Mouse (Mus musculus) heart, adult 18-20 months (tissue): ENCODE results near the gene Ebf1. TPM values are rescaled to one million over a fixed set of nuclear protein-coding genes. Genes with fewer than 3 reads are reported as not detected.

ENCODE experiments used
- DNase-seq, 2 experiments: peaks; one replicate each; pipeline ENCODE4 v3.0.0; 2021 to 2022; ENCODE audit warnings: mixed read lengths in 1 of 2
- total RNA-seq, 2 experiments: library from RNA; stranded (reverse); gene quantifications; 2 replicates each; pipeline ENCODE4 v1.2.3; 2021

Gene Ebf1
- total RNA-seq, 2 experiments from 2014 or later, result 9.9 to 12.9 TPM

DNA sequence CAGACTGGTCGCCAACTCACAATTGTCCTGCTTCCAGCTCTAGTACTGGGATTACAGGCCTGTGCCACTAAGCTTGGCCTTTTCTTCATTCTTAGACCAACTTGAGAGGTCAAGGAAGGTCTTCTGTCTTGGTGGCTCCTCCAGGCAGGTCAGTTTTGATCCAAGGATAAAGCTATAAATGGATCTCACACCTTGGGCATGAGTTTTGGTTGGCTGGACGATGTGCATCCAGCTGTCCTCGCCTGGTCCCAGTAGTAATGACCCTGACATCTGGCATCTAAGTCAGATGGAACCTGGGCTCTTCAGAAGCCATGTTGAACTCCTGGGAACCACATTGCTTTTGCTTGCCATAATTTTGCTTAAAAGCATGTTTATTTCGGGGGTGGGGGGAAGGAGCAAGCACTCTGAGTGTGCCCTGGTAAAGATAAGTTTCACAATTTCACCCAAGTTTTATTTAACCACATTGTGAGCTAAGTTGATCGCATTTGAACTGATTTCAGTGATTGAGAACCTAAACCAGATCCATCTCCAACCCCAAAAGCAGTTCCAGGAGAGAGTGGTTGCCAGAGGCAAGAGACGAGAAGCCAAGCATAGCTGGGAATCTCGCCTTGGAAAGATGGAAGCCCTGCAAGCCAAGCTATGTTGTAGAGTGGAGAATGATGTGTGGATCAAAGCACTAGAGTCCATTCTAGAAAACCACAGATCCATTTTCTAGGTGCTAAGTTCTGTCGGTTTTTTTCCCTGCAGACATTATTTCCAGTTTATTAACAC lies 85.8 kb downstream of the Ebf1 start:
- peak; percentile 40 to 51 for DNase-seq

DNA sequence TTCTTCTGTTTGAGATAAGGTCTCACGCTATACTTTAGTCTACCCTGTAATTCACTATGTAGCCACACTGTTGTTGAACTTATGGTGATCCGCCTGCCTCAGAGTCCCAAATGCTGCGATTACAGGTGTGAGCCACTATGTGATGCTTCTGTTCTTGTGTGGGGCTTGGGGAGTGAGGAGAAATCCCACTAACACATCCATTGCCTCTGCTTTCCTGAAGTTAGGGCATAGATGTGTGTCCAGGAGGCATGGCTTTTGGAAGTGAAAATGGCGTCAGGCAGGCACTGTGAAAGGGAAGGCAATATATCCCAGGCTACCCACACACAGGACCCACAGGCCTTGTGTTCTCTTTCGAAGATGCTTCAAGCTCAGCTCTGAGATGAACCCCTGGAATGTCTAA lies 86.8 kb downstream of the Ebf1 start:
- DNase-seq, result no peak

DNA sequence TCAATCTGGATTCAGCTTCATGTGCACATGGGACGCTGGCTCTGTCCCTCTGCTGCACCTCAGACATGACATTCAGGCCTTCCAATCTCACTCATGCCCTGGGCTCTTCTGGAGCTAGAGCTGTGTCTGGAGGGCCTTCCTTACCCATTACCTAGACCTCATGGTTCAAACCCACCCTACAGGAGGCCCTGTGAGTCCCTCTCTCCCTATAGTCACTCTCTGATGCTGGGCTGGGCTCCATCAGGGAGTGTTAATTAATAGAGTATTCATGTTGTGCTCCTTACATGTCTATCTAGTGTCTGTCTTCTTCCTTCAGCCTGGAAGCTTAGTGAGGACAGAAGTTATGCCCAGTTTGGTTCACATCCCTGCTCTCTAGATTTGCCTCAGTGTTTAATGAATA lies 88.7 kb downstream of the Ebf1 start:
- no peak for DNase-seq

DNA sequence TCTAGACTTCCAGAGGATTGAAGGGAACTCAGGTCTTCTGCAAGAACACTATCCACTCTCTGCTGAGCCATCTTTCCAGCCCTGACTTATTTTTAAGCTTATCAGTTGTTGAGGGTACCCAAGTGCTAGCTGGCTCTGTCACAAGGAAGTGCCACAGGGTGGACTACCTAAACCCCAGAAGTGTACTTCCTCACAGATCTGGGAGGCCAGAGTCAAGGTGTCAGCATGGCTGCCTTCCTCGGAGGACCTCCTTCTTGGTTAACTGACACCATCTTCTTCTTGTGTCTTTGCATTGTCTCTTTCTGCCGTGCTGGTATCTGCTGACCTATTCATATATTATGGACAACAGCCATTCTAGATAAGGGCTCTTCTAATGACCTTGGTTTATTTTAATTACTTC lies 89.3 kb downstream of the Ebf1 start:
- DNase-seq, result no peak

DNA sequence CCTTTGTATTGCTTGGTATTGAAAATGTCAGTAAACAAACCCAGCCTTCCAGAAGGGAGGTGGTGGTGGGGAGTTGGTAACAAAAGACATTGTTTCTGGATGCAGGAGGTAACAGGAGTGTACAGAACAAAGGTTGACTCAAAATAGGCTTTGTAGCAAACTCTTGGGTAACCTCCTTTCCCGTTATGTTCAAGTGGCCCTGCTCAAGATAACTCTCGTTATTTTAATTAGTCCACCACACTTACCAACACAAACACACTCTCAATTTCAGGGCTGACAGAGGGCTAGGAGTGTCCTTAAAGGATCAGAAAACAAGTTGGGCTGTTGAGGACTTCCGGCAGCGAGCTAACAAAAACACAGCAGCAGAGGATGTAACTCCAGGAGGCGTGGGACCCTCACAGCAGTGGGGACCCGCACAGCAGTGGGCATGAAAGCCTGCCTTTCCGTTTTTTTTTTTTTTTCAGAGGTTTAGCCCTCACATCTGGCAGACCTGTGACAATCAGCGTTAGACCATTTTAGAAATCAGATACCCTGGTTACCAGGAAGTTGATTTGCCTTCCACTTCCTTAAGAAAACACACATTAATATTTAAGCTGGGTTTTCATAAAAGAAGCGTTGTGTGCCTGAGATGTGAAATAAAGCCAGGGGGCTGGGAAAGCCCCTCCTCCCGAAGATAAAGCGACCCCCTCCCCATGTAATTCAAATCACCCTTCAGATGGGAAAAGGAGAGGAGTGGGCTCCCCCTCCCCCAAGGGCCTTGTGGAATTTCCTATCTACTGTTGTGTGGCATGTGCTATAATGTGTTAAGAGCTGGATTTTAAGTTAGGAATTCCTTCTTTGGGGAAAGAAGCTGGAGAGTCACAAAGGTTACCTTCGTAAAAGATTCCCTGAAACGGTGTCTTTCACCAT lies 90.5 kb downstream of the Ebf1 start:
- DNase-seq, result no peak

DNA sequence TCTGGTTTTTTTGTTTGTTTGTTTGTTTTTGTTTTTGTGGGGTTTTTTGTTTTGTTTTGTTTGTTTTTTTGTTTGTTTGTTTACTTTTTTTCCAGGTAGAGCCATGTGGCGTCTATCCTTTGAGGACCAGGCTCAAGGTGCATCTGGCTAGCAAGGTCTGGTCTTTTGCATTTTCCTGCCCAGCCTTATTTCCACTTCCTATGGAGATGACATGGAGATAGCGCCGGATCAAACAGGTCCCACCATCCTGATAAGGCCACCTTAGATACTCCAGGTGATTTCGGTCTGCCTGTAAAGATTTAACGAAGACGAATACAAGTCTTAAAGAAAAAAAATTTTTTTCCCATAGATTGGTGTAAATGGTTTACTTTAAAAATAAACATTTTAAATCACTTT lies 91.2 kb downstream of the Ebf1 start:
- DNase-seq, result no peak

DNA sequence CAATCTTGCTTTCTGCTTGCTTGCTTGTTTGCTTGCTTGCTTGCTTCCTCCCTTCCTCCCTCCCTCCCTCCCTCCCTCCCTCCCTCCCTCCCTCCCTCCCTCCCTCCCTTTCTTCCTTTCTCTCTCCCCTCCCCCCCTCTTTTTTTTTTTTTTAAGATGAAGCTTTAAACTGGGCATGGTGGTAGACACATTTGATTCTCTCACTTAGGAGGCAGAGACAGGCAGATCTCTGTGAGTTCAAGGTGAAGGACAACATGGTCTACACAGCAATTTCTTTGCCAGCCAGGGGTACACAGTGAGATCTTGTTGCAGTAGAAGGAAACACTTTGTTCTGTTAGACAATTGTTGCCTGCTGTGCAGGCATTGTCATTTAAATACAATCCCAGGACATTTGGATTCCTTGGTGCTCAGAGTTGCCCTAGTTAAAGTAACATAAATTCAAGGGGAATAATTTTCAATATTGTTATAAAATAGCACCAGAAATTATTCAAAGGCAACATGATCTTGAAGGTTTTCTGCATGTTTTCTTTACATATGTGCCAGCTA lies 92.0 kb downstream of the Ebf1 start:
- DNase-seq, result no peak

DNA sequence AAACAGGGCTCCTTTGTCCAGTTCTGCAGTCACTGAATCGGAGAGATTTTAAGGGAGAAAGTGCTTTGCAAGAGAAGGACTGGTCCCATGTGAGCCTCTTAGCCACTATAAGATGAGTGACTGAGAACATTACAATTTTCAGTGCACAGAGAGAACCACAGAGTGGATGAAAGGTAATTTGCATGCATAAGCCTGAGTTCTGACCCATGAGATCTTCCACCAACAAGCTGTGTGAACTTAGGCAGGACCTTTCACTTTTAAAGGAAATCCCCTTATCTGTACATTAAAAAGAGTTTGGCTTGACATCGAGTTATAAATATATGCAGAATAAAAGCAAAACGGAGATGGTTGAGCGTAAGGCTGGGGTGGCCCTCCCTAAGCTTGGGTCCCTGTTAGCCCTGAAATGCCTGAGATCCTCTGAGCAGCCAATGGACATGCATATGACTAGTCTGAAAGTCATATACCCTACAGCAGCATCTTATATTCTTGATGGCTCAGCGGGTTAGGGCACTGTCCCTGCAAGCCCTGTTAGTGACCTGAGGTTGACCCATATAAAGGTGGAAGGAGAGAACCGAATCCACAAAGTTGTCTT lies 92.8 kb downstream of the Ebf1 start:
- no peak for DNase-seq

DNA sequence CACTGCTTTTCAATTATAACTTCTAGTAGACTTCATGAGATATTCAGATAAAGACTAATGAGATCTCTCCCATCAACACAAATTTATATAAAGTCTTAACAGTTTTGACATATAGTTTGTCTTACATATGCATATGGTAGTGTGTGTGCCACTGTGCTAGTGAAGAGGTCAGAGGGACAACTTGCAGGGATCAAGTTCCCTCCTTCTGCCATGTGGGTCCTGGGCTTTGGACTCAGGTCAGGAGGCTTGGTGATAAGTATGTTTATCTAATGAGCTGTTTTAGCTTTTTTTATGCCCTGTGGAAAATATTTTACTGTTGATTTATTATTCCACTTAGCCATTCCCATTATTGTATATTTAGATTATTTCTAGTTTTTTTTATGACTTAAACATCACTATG lies 93.7 kb downstream of the Ebf1 start:
- no peak for DNase-seq

DNA sequence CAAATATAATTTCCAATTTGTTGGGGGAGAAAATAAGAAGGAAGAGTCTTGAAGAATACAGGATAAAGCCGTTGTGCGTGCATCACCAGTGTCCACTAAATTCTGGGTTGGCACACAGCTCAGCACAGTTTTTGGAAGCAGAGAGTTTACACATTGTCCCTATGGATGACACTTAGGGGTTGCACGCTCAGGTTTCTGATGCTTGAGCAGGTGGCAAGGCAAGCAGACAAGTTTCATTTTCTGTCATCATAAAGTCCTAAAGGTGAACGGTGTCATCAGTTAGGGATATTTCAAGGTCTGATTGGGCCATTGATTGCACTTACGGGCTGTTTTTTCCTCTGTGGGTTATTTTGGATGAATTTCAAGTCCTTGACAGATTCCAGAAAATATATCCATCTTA lies 97.1 kb downstream of the Ebf1 start:
- no peak for DNase-seq

DNA sequence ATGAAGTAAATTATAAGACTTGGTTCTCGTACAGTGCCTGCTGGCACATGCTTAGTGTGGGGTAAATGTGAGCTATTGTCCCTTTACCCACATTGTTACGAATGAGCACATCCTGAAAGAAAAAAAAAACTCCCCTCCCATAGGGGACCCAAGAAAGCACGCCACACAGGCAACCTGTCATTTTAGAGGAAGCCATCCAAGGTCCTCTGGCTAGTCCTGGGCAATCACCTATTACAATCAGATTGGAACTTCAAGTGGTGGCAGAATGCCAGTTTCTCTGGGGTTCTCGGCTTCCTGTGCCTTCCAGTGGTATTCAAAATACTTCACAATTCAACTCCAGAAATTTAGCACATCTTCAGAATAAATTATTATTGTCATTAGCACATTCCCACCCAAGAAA lies 98.7 kb downstream of the Ebf1 start:
- peak in 1 of 2 experiments; percentile 20 for DNase-seq

DNA sequence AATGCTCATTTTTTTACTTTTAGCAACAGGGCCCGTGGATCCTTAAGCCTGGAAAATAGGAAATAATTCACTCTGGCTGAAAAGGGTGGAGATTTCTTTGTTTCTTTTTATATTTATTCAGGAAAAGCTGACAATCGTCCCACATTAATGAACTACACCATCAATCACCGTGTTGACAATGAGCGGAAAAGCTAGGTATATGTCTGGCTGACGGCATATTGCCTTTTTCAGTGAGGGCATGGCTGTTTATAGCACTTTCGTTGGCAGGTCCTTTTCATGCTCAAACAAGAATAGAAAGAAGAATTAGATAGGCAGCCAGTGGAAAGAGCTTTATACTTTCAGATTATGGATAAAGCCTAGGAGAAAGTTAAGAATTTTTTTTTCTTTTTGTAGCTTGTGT lies 99.8 kb downstream of the Ebf1 start:
- peak in 1 of 2 experiments; percentile 19 for DNase-seq

DNA sequence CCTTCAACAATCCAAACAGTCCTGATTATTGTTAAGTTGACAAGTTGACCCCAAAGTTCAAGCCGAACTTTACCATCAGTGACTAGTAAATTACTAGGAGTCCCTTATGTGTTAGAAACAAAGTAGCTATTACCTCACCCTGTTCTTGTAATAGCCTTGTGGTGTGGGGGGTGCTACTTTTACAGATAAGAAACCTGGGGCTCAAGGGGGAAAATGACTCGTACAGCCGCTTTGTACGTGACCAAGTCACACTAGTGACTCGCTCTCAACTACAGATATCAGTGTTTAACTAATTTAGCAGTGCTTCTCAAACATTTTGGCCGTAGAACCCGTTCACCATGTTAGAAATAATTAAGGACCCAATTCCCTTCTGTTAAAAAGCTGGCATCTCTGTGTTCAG lies 100.5 kb downstream of the Ebf1 start:
- no peak for DNase-seq

DNA sequence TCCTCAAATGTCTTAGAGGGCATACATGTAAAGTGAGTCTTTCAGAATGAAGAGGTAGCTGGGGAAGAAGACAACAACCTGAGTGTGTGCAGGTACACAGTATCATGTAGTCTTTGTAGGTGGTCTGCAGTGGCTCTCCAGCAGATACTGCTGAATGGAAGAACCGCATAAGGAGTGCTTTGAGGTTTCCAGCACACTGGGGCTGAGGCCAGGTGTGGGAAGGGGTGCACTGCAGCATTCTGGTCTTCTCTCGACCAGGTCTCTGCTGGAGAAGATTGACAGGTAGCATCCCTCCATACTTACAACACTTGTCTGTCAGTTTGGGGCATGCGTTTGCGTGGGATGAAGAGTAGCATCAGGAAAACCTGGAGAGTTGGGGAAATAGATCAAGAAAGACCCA lies 104.9 kb downstream of the Ebf1 start:
- DNase-seq, result no peak

DNA sequence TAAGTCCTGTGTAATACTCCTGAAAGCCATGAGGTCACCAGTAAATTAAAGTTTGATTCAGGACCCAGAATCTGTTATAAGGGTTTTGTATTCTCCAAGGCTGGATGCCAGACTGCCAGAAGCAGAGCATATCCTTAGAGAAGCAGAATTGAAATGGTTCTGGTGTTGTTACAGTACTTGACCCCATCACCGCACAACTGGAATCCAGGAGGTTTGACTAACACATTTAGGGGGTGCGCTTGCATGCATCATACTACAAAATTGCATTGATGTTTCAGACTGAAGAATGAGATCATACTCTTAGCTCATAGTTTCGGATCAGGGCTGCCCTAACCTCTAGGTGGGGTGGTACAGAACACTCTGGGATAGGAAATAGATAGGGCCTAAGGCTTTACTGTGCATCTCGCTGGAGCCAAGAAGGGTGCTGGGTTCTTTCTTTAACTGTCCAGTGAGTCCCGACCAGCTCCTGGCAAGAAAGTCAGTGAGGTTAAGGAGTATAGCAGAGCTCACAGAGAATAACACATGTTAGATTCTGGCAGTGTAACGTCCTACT lies 106.9 kb downstream of the Ebf1 start:
- peak in 1 of 2 experiments; percentile 16 for DNase-seq

DNA sequence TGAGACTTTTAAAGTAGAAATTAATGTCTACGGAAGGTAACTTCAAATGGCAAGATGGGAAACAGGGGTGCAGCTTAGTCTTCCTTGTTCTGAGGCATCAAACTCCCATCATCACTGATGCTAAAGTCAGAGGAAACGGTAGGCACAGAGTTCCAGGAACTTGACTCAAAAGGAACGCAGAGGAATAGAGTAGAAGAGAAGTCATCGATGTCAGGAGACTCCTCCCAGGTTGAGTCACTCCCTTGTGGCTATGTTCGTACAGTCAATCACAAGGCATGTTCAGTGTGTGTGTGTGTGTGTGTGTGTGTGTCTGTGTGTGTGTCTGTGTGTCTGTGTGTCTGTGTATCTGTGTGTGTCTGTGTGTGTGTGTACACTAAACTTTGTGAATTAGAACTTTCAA lies 108.6 kb downstream of the Ebf1 start:
- no peak for DNase-seq

DNA sequence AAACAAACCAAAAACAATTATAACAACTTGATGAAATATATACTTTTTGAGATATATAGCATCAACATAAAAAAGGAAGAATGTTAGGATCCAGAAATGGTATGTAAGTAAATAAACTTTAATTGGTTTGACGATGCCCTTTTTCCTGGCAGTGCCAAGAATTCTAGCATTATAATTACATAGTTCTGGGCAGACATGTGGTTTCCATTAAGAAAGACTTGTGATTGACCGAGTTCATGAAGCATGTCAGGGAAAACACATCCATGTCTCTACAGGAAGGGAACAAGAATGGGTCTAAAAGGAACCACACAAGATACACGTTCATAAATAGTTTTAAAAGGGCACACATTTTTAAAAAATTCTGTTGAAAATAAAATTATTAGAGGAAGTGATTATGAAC lies 110.3 kb downstream of the Ebf1 start:
- no peak for DNase-seq

DNA sequence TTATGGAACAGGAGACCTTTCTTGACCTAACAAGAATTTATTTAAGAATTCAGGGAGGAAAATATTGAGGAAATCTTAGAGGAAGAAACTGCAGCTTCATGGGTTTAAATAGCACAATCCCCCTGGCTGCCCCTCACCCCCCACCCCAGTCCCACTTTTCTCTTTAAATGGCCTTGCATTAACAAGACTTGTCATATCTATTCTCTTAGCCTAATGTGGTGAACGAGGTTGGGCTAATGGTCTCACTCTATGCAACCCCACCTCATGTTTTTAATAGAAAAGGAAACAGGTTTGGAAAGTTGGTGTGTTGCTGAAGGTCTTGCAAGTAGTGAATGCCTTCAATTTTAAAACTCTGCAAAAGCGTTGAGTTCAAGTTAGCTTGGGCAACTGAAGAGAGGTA lies 110.7 kb downstream of the Ebf1 start:
- no peak for DNase-seq

DNA sequence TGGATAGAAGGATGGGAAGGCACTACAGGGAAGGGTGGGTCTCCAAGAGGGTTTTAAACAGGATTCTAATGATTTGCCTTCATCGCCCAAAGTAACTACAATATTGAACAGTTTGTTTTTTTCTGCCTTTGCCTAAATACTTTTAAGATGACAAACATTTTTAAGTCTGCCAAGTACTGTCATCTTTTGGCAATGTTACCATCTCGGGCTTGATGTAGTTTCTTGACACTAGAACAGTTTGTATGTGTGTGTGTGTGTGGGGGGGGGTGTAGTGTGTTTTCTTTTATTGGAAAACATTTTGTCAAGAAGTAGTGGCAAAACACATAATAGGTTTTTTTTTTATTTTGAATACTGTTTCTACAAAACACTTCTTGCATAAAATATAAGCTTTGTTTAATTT lies 111.2 kb downstream of the Ebf1 start:
- no peak for DNase-seq

DNA sequence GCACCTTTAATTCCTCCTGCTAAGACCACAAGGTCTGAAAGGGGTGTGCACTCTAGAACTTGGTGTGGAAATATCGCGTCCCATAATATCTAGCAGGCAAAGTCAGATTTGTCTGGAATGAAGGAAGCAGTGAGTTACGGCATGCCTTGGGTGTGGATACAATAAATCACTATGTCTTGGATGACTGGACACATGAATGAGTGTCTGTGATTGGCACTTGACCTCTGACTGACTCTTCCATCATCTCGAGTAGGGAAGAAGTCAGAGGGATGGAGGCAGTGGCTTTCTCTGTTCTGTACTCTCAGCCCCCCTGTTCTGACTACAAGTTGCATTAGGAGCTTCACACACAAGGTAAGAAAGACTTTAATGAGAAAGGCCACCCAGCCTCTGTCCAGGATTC lies 112.8 kb downstream of the Ebf1 start:
- DNase-seq, result no peak

DNA sequence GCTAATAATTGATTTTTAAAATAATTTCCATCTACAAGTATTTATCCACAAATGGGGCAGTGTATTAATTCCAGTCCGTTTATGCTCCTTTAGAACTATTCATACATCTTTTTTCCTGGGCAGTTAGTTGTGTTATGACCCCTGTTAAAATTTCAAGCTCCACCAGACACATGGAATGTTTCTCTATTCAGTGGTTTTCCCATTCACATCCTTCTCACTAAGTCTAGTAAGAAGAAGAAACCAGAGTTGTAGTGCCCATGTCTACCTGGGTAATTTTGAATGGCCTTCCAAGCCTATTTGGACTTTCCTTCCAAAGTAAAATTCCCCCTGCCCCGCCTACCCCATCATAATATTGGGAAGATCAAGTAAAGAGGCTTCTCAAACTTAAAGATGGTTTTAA lies 114.6 kb downstream of the Ebf1 start:
- DNase-seq, result no peak

DNA sequence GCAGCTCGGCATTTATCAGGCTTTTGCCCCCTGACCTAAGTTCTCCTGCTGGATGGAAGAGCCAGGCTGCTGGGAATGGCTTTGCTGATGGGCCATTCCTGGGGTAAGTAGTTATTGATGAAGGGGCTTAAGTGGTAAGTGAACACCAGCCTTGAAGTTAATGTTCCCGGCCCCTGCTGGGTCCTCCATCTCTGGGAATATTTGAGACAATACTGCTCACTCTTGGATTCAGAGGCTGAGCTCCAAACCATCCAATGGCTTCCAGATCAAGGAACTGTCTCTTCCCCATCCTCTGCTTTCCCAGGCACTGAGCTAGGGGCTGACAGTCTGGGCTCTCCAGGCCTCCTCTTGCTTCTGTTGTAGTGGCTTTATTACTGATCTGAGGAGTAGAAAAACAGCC lies 116.2 kb downstream of the Ebf1 start:
- no peak for DNase-seq

DNA sequence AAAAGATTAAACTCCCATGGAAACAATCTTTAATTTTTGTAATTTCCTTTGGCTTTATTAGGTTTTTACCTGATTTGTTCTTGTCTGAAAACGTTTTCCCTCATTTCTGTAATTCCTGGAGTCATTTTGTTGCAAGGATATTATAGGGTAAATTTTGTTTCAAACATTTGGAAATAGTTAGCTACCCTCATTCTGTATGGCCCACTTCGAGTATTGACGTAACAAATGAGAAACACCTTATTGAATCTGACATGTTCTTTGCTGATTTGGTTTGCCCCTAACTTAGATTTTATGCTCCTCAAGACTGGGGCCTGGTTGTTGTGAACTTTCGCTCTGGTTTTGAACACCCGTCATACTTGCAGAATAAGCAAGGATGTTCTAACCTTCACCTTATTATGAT lies 120.9 kb downstream of the Ebf1 start:
- no peak for DNase-seq
